Mouse (Mus musculus): ENCODE data around the gene Prss41.

DNA sequence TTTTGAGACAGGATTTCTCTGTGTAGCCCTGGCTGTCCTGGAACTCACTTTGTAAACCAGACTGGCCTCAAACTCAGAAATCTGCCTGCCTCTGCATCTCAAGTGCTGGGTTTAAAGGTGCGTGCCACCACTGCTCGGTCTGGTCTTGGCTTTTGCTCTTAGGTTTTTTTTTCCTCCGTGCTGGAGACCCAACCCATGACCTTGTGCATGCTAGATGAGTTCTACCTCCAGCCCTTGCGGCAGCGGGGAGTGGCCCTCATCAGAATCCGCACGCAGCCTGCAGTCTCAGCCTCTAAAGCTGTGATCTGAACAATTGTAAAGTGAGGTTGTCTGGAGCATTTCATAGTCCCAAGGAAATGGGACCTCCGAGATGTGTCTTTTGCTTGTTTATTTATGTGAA lies 48.6 kb downstream of the Prss41 start:
- no peak for TF ChIP-seq POLR2A (IDR thresholded peaks at IDR 0.05; ENCODE audit: low read depth, low read length)
- TF ChIP-seq CTCF (IDR thresholded peaks at IDR 0.05; ENCODE audit: extremely low read depth, insufficient read length, insufficient replicate concordance, low read depth, low read length), result no peak

Measured in small intestine, adult 2 months (tissue).